Mouse (Mus musculus) E14TG2a.4 (cell line): ENCODE results near the gene Dzip1l.

Experiments
- CTCF ChIP-seq: conservative IDR thresholded peaks from 2 replicates; pipeline ENCODE4 v1.5.1; 2014; ENCODE audit warnings: low read length
- NANOG ChIP-seq: IDR thresholded peaks from 2 replicates; pipeline ENCODE4 v1.6.1; 2014; ENCODE audit warnings: borderline replicate concordance, low read length, mixed read lengths
- POU5F1 ChIP-seq: IDR thresholded peaks from 2 replicates; pipeline ENCODE4 v1.6.1; 2014; ENCODE audit warnings: low read length, borderline replicate concordance

DNA sequence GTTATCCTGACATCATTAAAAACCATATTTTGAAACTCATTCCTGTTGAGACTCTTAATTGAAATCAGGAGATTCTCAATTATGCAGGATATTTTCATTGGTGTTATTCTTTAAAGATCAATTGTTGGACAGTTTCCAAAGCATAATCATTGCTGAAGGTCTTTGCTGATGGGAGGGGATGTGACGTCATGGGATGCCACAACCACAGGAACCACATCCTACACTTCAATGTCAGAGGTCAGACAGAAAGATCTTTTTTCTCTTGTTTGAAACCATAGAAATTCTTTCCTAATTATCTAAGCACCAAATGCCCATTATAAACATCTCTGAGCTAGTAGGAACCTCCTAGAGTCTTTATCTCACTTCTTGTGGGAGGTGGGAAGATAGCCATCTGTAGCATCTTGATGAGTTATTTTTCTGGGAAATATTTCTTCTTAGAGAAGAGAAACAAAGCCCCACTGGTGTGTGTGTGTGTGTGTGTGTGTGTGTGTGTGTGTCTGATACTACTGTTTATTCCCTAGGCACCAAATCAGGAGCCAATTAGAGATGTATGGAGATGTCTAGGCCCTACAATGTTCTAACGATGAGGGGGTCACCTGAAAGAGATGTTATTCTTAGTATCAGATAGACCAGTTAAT is 70.6 kb downstream of the Dzip1l start:
- TF ChIP-seq CTCF (no peak), POU5F1 (no peak), NANOG (no peak)
